Mouse (Mus musculus) urinary bladder, adult 2 months (tissue): Measurements from ENCODE around the gene Gm20721. TPM values are rescaled to one million over a fixed set of nuclear protein-coding genes. Genes with fewer than 3 reads are reported as not detected.

Source experiments
- DNase-seq: peaks from one replicate; pipeline ENCODE4 v3.0.0; 2022; ENCODE audit warnings: low spot score
- polyA plus RNA-seq: library from polyadenylated mRNA; depleted of rRNA; stranded (reverse); fragments of >200 nt; gene quantifications from 2 replicates; pipeline ENCODE4 v1.2.3, GENCODE M21; 2012; rRNA removed

The Gm20721 gene
- polyA plus RNA-seq, 1 experiment: not detected

- no peak for DNase-seq
Measured at GRCm38 (mm10) chr2:174297851-174298250, 48.7 kb downstream of the Gm20721 start.

GRCm38 (mm10) chr2:174297086-174297571 is 49.4 kb downstream of the Gm20721 start:
- no peak for DNase-seq

- no peak for DNase-seq
Measured at GRCm38 (mm10) chr2:174295900-174296465, 50.5 kb downstream of the Gm20721 start.

- DNase-seq: no peak
Measured at GRCm38 (mm10) chr2:174295175-174295899, 51.2 kb downstream of the Gm20721 start.

- no peak for DNase-seq
Measured at GRCm38 (mm10) chr2:174294457-174294856, 52.1 kb downstream of the Gm20721 start.

- no peak for DNase-seq
Measured at GRCm38 (mm10) chr2:174291662-174292030, 54.9 kb downstream of the Gm20721 start.

- DNase-seq: no peak
Measured at GRCm38 (mm10) chr2:174291029-174291661, 55.4 kb downstream of the Gm20721 start.

- DNase-seq: no peak
Measured at GRCm38 (mm10) chr2:174288673-174289430, 57.7 kb downstream of the Gm20721 start.

- no peak for DNase-seq
Measured at GRCm38 (mm10) chr2:174287921-174288320, 58.6 kb downstream of the Gm20721 start.

GRCm38 (mm10) chr2:174285921-174286470 is 60.5 kb downstream of the Gm20721 start:
- no peak for DNase-seq

GRCm38 (mm10) chr2:174284807-174285457 is 61.6 kb downstream of the Gm20721 start:
- no peak for DNase-seq

- no peak for DNase-seq
Measured at GRCm38 (mm10) chr2:174284011-174284410, 62.5 kb downstream of the Gm20721 start, which contains the start of gene Gnas. Gene Gnas, plus strand, starts transcription at chr2:174284320.

GRCm38 (mm10) chr2:174283341-174283740 is 63.2 kb downstream of the Gm20721 start:
- no peak for DNase-seq

Other genes with a start within 250 kb of the Gm20721 start
- 80.8 and 95.4 TPM in 2 replicates for gene Npepl1, start 236.4 kb downstream of the Gm20721 start, polyA plus RNA-seq
- gene Gnas, start 62.4 kb downstream of the Gm20721 start, polyA plus RNA-seq: 1,052 and 1,187 TPM in 2 replicates
- gene Nelfcd, start 69.1 kb upstream of the Gm20721 start, polyA plus RNA-seq: 39.8 and 48.3 TPM in 2 replicates
- gene Ctsz, start 92.3 kb upstream of the Gm20721 start, polyA plus RNA-seq: 128 and 151 TPM in 2 replicates
- gene Tubb1, start 104.0 kb upstream of the Gm20721 start, polyA plus RNA-seq: 0.04 and 0.19 TPM in 2 replicates
- gene Atp5e, start 117.4 kb upstream of the Gm20721 start, polyA plus RNA-seq: 620 and 635 TPM in 2 replicates
- gene Prelid3b, start 126.4 kb upstream of the Gm20721 start, polyA plus RNA-seq: 48.8 and 61.4 TPM in 2 replicates